In the genomic region with DNA sequence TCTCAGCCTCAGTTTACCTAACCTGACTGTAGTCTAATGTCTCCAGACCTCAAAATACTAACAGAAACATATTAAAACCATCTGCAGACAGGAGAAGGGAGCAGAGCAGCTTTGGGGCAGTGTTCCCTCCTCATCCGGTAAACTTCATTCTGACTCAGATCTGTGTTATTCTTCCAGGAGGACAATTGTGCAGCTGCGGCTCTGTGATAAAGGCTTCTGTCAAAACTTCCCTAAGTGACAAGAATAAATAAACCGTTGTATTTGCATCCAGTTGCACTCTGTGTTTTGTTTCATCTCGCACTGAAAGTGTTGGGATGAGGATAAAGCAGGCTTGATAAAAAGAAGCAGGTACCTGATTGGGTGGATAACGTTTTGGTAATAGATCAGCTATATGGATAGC, we compare ENCODE assay signal across 16 mouse cellular contexts.
"Had no signal": no experiment of that assay in that cellular context is flagged by ENCODE, and none has a peak within 500 bp of the region (broad histone marks: within the 10 kb centered on the region; RNA-seq: fewer than 3 reads in every experiment).

No protein-coding gene starts in this region.

- H3K27ac ChIP-seq: lung, embryonic 15.5 days; macrophage; midbrain, embryonic 13.5 days; midbrain, embryonic 15.5 days; neural tube, embryonic 12.5 days; stomach, embryonic 15.5 days; stomach, postnatal 0 days had no signal

- H3K4me3 ChIP-seq: lung, embryonic 15.5 days; megakaryocyte, embryonic 14.5 days; midbrain, embryonic 13.5 days; midbrain, embryonic 15.5 days; neural tube, embryonic 12.5 days; stomach, embryonic 15.5 days had no signal

- DNase-seq: liver, postnatal 0 days; lung, adult 2 months; lung, postnatal 14 days; lung, postnatal 36 days; right cerebral cortex, postnatal 14 days; thymus, adult 18-20 months; thymus, postnatal 14 days; thymus, postnatal 36 days had no signal
